Mouse (Mus musculus) ES-E14 (cell line): ENCODE results near the gene Acbd3. TPM values are rescaled to one million over a fixed set of nuclear protein-coding genes. Genes with fewer than 3 reads are reported as not detected.

Experiments
- DNase-seq: peaks from one replicate; pipeline ENCODE4 v3.0.0-alpha.2; 2013; ENCODE audit warnings: low read depth, low spot score
- H3K27ac ChIP-seq: 2 replicates; pipeline ENCODE4 v1.5.1; 2012; ENCODE audit warnings: low read depth, mild to moderate bottlenecking, low read length, moderate library complexity, mixed read lengths; ENCODE audit not compliant: poor library complexity, insufficient read depth, severe bottlenecking
- H3K36me3 ChIP-seq: 2 replicates; pipeline ENCODE4 v1.6.1; 2012; ENCODE audit warnings: mild to moderate bottlenecking, low read length, moderate library complexity, mixed read lengths; ENCODE audit not compliant: control insufficient read depth, poor library complexity, insufficient read depth, severe bottlenecking
- H3K4me1 ChIP-seq, 2 experiments: fragments of 150-350 bp in 1 of 2; sonication (generic) in 1 of 2; 2 replicates each; pipeline ENCODE4 v1.6.1; 2012; ENCODE audit warnings: low read length in 2 of 2, mild to moderate bottlenecking in 1 of 2, mixed read lengths in 1 of 2; ENCODE audit not compliant: control insufficient read depth in 2 of 2, insufficient read depth in 2 of 2, poor library complexity in 1 of 2
- H3K4me3 ChIP-seq, 2 experiments: fragments of 150-350 bp in 1 of 2; sonication (generic) in 1 of 2; 2 replicates each; pipeline ENCODE4 v1.5.1; 2012; ENCODE audit warnings: low read length in 2 of 2, low read depth in 1 of 2, mild to moderate bottlenecking in 1 of 2, mixed read lengths in 1 of 2; ENCODE audit not compliant: insufficient read depth in 1 of 2, poor library complexity in 1 of 2, severe bottlenecking in 1 of 2
- H3K9ac ChIP-seq: 2 replicates; pipeline ENCODE4 v1.6.1; 2012; ENCODE audit warnings: low read depth, mild to moderate bottlenecking, low read length, mixed read lengths; ENCODE audit not compliant: poor library complexity, insufficient read depth, severe bottlenecking
- H3K9me3 ChIP-seq: fragments of 150-350 bp; sonication (generic); 2 replicates; pipeline ENCODE4 v1.6.1; 2012; ENCODE audit warnings: low read depth, mild to moderate bottlenecking, low read length; ENCODE audit not compliant: control insufficient read depth, insufficient read depth
- CHD2 ChIP-seq: IDR thresholded peaks from 2 replicates; pipeline ENCODE4 v1.6.1; 2014; ENCODE audit warnings: mild to moderate bottlenecking, low read depth, low read length, inconsistent platforms
- HCFC1 ChIP-seq: IDR thresholded peaks from 2 replicates; pipeline ENCODE4 v1.6.1; 2012; ENCODE audit warnings: low read length, inconsistent platforms, borderline replicate concordance; ENCODE audit not compliant: insufficient read depth
- MAFK ChIP-seq: IDR thresholded peaks from 2 replicates; pipeline ENCODE4 v1.6.1; 2014; ENCODE audit warnings: mild to moderate bottlenecking, low read depth, low read length, inconsistent platforms; ENCODE audit not compliant: insufficient read depth
- ZC3H11A ChIP-seq: IDR thresholded peaks from 2 replicates; pipeline ENCODE4 v1.6.1; 2012; ENCODE audit warnings: low read depth, mild to moderate bottlenecking, inconsistent platforms, low read length, borderline replicate concordance
- ZNF384 ChIP-seq: IDR thresholded peaks from 2 replicates; pipeline ENCODE4 v1.6.1; 2012; ENCODE audit warnings: low read depth, low read length, inconsistent platforms
- in situ Hi-C, 2 experiments: fragments of 600-800 bp; cut with MboI; formaldehyde crosslinking; loops; one replicate each; pipeline ENCODE4 v1.15.1; 2025; ENCODE audit warnings: low sequenced_read_pairs in 2 of 2, inconsistent platforms in 1 of 2; ENCODE audit not compliant: unreplicated experiment in 2 of 2
- total RNA-seq: library from RNA; depleted of rRNA; stranded (reverse); fragments of 300-350 nt; gene quantifications from 2 replicates; pipeline ENCODE4 v1.2.3, GENCODE M21; 2012

The Acbd3 gene
- total RNA-seq, 1 experiment: 20.4 TPM

GRCm38 (mm10) chr1:180767541-180768333 lies 41.9 kb downstream of the Acbd3 start:
- Histone ChIP-seq H3K4me1 (peaks cover 2 to 14% of the 10 kb centered on the region in 2 experiments; a peak in 2 of 4 replicates), H3K9me3 (no peaks in the 10 kb centered on the region), H3K9ac (peak overlapping the region; percentile 74), H3K36me3 (no peaks in the 10 kb centered on the region), H3K4me3 (peak overlapping the region; percentile 70 to 74), H3K27ac (no peak overlapping the region)
- in situ Hi-C loops: loop anchor here in 1 of 2 experiments (10.0 kb wide), 1 partner anchor 333 kb away; no protein-coding TSS in a partner anchor
- no peak for DNase-seq
- no peak for TF ChIP-seq MAFK
- TF ChIP-seq CHD2: no peak
- TF ChIP-seq ZC3H11A: no peak
- no peak for TF ChIP-seq HCFC1
- no peak for TF ChIP-seq ZNF384

GRCm38 (mm10) chr1:180768334-180769168 lies 42.7 kb downstream of the Acbd3 start:
- DNase-seq: no peak
- no peak overlapping the region for H3K27ac ChIP-seq
- H3K36me3 ChIP-seq: no peaks in the 10 kb centered on the region
- H3K9ac ChIP-seq: peak overlapping the region; percentile 74
- peaks cover 0 to 7% of the 10 kb centered on the region in 2 experiments; a peak in 2 of 4 replicates for H3K4me1 ChIP-seq
- in situ Hi-C loops: loop anchor here in 1 of 2 experiments (10.0 kb wide), 1 partner anchor 334 kb away; no protein-coding TSS in a partner anchor
- H3K4me3 ChIP-seq: peak overlapping the region; percentile 70 to 74
- no peaks in the 10 kb centered on the region for H3K9me3 ChIP-seq
- TF ChIP-seq ZC3H11A (no peak), HCFC1 (no peak; the same call in 1 of the 2 replicates), CHD2 (no peak), MAFK (no peak), ZNF384 (no peak)

GRCm38 (mm10) chr1:180771306-180771705 lies 45.5 kb downstream of the Acbd3 start:
- Histone ChIP-seq H3K4me1 (peaks cover 0 to 5% of the 10 kb centered on the region in 2 experiments; a peak in 2 of 4 replicates), H3K9ac (no peak overlapping the region), H3K36me3 (no peaks in the 10 kb centered on the region), H3K9me3 (no peaks in the 10 kb centered on the region), H3K4me3 (no peak overlapping the region), H3K27ac (no peak overlapping the region)
- TF ChIP-seq MAFK (no peak), CHD2 (no peak), HCFC1 (no peak), ZNF384 (no peak), ZC3H11A (no peak)
- DNase-seq: no peak
- in situ Hi-C loops: no loop called here

- TF ChIP-seq ZNF384: no peak
- TF ChIP-seq CHD2: no peak
- no peak for TF ChIP-seq ZC3H11A
- TF ChIP-seq HCFC1: no peak
- no peak for TF ChIP-seq MAFK
- H3K9me3 ChIP-seq: no peaks in the 10 kb centered on the region
- in situ Hi-C loops: no loop called here
Observed at GRCm38 (mm10) chr1:180771722-180772121, 45.9 kb downstream of the Acbd3 start.

More at GRCm38 (mm10) chr1:180771722-180772121, 45.9 kb downstream of the Acbd3 start:
- Histone ChIP-seq H3K4me1 (peaks cover 0 to 7% of the 10 kb centered on the region in 2 experiments; a peak in 2 of 4 replicates), H3K9ac (no peak overlapping the region), H3K36me3 (no peaks in the 10 kb centered on the region), H3K4me3 (no peak overlapping the region), H3K27ac (no peak overlapping the region)
- no peak for DNase-seq
